8 mouse cellular contexts compared by ENCODE assay signal in the genomic region with DNA sequence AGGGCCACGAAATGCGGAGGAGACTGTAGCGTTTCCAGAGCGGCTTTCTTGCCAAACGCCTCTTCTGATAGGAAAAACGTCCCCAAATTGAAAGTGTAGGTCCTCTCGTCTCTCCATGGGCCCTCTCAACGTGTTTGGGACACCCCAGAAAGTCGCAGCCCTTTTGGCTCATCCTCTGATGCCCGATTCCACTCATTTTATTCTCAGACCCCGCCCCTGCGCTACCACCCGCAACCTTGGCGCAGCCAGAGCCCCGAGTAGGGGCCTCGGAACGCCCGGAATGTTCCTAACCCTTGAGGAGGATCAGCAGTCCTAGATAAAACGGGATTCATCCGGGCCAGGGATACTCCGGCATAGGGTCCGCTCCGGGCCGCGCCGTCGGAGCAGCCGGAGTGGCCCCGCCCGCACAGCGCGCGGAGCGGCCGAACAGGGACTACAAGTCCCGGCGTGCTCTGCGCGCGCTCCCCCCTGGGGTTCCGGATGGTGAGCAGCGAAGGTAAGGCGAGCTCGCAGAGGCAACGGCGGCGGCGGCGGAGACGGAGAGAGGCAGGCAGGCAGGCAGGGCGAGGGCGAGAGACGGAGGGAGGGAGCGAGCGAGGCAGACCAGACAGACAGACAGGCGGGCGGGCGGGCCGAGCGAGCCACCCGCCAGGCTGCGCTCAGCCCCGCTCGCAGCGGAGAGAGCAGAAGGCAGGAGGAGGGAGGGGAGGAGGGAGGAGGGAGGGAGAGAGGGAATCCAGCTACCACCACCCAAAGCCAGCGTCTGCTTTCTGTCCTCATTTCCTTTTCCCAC. TPM values are rescaled to one million over a fixed set of nuclear protein-coding genes. Genes with fewer than 3 reads are reported as not detected.
DNase-seq lines count a peak whose midpoint lies in the region; ATAC-seq lines count a peak whose summit lies in the region.

A gene (plus strand): TSS at position 233 of the 793 bp plus-strand sequence.

- peaks cover 90% of the 10 kb centered on the region for H3K4me1 ChIP-seq in forebrain, embryonic 10.5 days
- H3K4me1 ChIP-seq in heart, embryonic 14.5 days (ENCODE audit: control insufficient read depth in 2 of 2, insufficient read depth in 2 of 2, low read length in 2 of 2): peaks cover 28 to 45% of the 10 kb centered on the region in 2 experiments
- peaks cover 81% of the 10 kb centered on the region for H3K4me1 ChIP-seq in liver, embryonic 12.5 days

- H3K4me2 ChIP-seq in heart, embryonic 14.5 days (ENCODE audit: low read length): peak within 1 kb of the TSS; percentile 88
- H3K4me2 ChIP-seq in liver, embryonic 12.5 days: peak within 1 kb of the TSS; percentile 99

- H3K9ac ChIP-seq in heart, embryonic 14.5 days (ENCODE audit: low read length): peak within 1 kb of the TSS; percentile 99
- H3K9ac ChIP-seq in liver, embryonic 12.5 days: peak within 1 kb of the TSS; percentile 87

- DNase-seq in CD8-positive naive resting alpha-beta T cell, adult 2 months (ENCODE audit: low read depth in 2 of 2, low spot score in 2 of 2): peak; percentile 89 to 94
- DNase-seq in c-Kit-negative CD71-positive TER-119-positive erythroid progenitor cells, embryonic 14.5 days (ENCODE audit: low read depth, low spot score): peak; percentile 58
- peak; percentile 93 for DNase-seq in forebrain, embryonic 10.5 days (ENCODE audit: extremely low spot score, low spot score)
- peak; percentile 95 for DNase-seq in kidney, postnatal 14 days
- peak; percentile 93 for DNase-seq in naive thymus-derived CD4-positive, alpha-beta T cell, adult 2 months (ENCODE audit: low read depth)
- DNase-seq in splenic B cell, adult 2 months (ENCODE audit: low read depth, low spot score): peak; percentile 90

- WGBS in forebrain, embryonic 10.5 days: under 1% methylated on average over 66 of the region's 66 CpGs
- WGBS in heart, embryonic 14.5 days: under 1% methylated on average over 63 of the region's 66 CpGs
- WGBS in liver, embryonic 12.5 days (ENCODE audit: insufficient replicate concordance): under 1% methylated on average over 66 of the region's 66 CpGs

- H3K27ac ChIP-seq in forebrain, embryonic 10.5 days: peak within 1 kb of the TSS; percentile 97
- H3K27ac ChIP-seq in heart, embryonic 14.5 days (replicated peaks in 1 of 2; ENCODE audit: control insufficient read depth in 1 of 2, insufficient read depth in 1 of 2, low read depth in 2 of 2, low read length in 2 of 2): peak within 1 kb of the TSS; percentile 91 to 97
- peak within 1 kb of the TSS; percentile 89 for H3K27ac ChIP-seq in liver, embryonic 12.5 days

- peak; percentile 82 for ATAC-seq in heart, embryonic 14.5 days (ENCODE audit: insufficient number of reproducible peaks, insufficient read depth, low FRiP score, low read depth)
- peak; percentile 82 for ATAC-seq in liver, embryonic 12.5 days

- no peaks in the 10 kb centered on the region for H3K36me3 ChIP-seq in forebrain, embryonic 10.5 days (replicated peaks)
- H3K36me3 ChIP-seq in heart, embryonic 14.5 days (ENCODE audit: control insufficient read depth, insufficient read depth, low read length): no peaks in the 10 kb centered on the region
- H3K36me3 ChIP-seq in liver, embryonic 12.5 days: no peaks in the 10 kb centered on the region
- no peaks in the 10 kb centered on the region for H3K36me3 ChIP-seq in splenic B cell, adult 2 months (ENCODE audit: control insufficient read depth, insufficient read depth, low read length, poor library complexity, severe bottlenecking)

- H3K4me3 ChIP-seq in forebrain, embryonic 10.5 days: peak within 1 kb of the TSS; percentile 95
- peak within 1 kb of the TSS; percentile 90 to 97 for H3K4me3 ChIP-seq in heart, embryonic 14.5 days (ENCODE audit: control insufficient read depth in 1 of 2, insufficient read depth in 1 of 2, low read depth in 1 of 2, low read length in 2 of 2)
- H3K4me3 ChIP-seq in liver, embryonic 12.5 days: peak within 1 kb of the TSS; percentile 76

- no peaks in the 10 kb centered on the region for H3K9me3 ChIP-seq in forebrain, embryonic 10.5 days
- H3K9me3 ChIP-seq in heart, embryonic 14.5 days (ENCODE audit: control insufficient read depth, low read length): no peaks in the 10 kb centered on the region
- no peaks in the 10 kb centered on the region for H3K9me3 ChIP-seq in liver, embryonic 12.5 days (replicated peaks)

- H3K27me3 ChIP-seq in forebrain, embryonic 10.5 days (ENCODE audit: poor library complexity, severe bottlenecking): peaks cover 21% of the 10 kb centered on the region
- H3K27me3 ChIP-seq in heart, embryonic 14.5 days (ENCODE audit: control insufficient read depth, insufficient read depth, low read length): no peaks in the 10 kb centered on the region
- peaks cover 47% of the 10 kb centered on the region for H3K27me3 ChIP-seq in liver, embryonic 12.5 days (replicated peaks)
- H3K27me3 ChIP-seq in splenic B cell, adult 2 months (ENCODE audit: control insufficient read depth, insufficient read depth, low read length, poor library complexity, severe bottlenecking): peaks cover 3% of the 10 kb centered on the region; the same call in 1 of the 2 replicates

RNA-seq across cellular contexts. Expression of the gene that starts here (rescaled TPM):
- 5.8 and 7.4 TPM in 2 replicates for polyA plus RNA-seq in forebrain, embryonic 10.5 days (2016; fragmentation: Nextera tagmentation; extraction: Ambion mirVana)
- 7.1 and 9.0 TPM in 2 replicates for polyA plus RNA-seq in heart, embryonic 14.5 days (2014; fragmentation: Nextera tagmentation; extraction: Ambion mirVana)
- polyA plus RNA-seq in liver, embryonic 12.5 days (2016; fragmentation: Nextera tagmentation; extraction: Ambion mirVana): 2.9 and 3.2 TPM in 2 replicates

Comparison
In these comparisons a context has a peak if more than half of its experiments do, and no peak if none do; other contexts are left out.
1. Peak in every context shown above with its lines: DNase-seq, ATAC-seq, H3K4me3 ChIP-seq and H3K27ac ChIP-seq.